Mouse (Mus musculus): ENCODE data around the gene Dthd1. TPM values are rescaled to one million over a fixed set of nuclear protein-coding genes. Genes with fewer than 3 reads are reported as not detected.

Dthd1 gene
- polyA plus RNA-seq (2014; fragmentation: Nextera tagmentation; extraction: Ambion mirVana) = not detected in 2 replicates

GRCm38 (mm10) chr5:62813402-62814071, at the start of gene Dthd1:
Dthd1 (plus strand) TSS chr5:62813823.
- H3K4me1 ChIP-seq (replicated peaks; ENCODE audit: control insufficient read depth, insufficient read depth, low read length) = no peaks in the 10 kb centered on the region
- H3K9me3 ChIP-seq (ENCODE audit: control insufficient read depth, low read length) = no peaks in the 10 kb centered on the region
- no peak within 1 kb of the TSS for H3K4me2 ChIP-seq
- H3K27me3 ChIP-seq (replicated peaks; ENCODE audit: control insufficient read depth, insufficient read depth, low read length) = no peaks in the 10 kb centered on the region
- H3K9ac ChIP-seq (ENCODE audit: low read depth, low read length) = no peak within 1 kb of the TSS
- no peaks in the 10 kb centered on the region for H3K36me3 ChIP-seq (ENCODE audit: control insufficient read depth, insufficient read depth, low read length)
- 81% methylated on average over 6 of the region's 6 CpGs for WGBS
- DNase-seq (ENCODE audit: low spot score) = no peak
- no peak within 1 kb of the TSS for H3K27ac ChIP-seq (ENCODE audit: low read depth, low read length)
- H3K4me3 ChIP-seq (ENCODE audit: low read depth, low read length) = no peak within 1 kb of the TSS
- ATAC-seq (replicated peaks; ENCODE audit: low FRiP score) = no peak

- DNase-seq (ENCODE audit: low spot score) (no peak), ATAC-seq (replicated peaks; ENCODE audit: low FRiP score) (no peak)
- Histone ChIP-seq H3K9ac (ENCODE audit: low read depth, low read length) (no peak overlapping the region), H3K36me3 (ENCODE audit: control insufficient read depth, insufficient read depth, low read length) (no peaks in the 10 kb centered on the region), H3K9me3 (ENCODE audit: control insufficient read depth, low read length) (no peaks in the 10 kb centered on the region), H3K4me1 (replicated peaks; ENCODE audit: control insufficient read depth, insufficient read depth, low read length) (peaks cover 5% of the 10 kb centered on the region), H3K27me3 (replicated peaks; ENCODE audit: control insufficient read depth, insufficient read depth, low read length) (0 out of 2 replicates have a peak, but pooled peaks cover 3% of the 10 kb centered on the region), H3K27ac (ENCODE audit: low read depth, low read length) (no peak overlapping the region), H3K4me3 (ENCODE audit: low read depth, low read length) (no peak overlapping the region), H3K4me2 (peak overlapping the region; percentile 22)
- WGBS = 81% methylated on average over 5 of the region's 5 CpGs
These were observed 49.5 kb upstream of the Dthd1 start for GRCm38 (mm10) chr5:62764161-62764560.

GRCm38 (mm10) chr5:62765459-62765783, 48.2 kb upstream of the Dthd1 start:
- ATAC-seq (replicated peaks; ENCODE audit: low FRiP score) = no peak; the same call in 1 of the 2 replicates
- H3K9ac ChIP-seq (ENCODE audit: low read depth, low read length) = peak overlapping the region; percentile 55
- peak overlapping the region; percentile 63 for H3K4me3 ChIP-seq (ENCODE audit: low read depth, low read length)

GRCm38 (mm10) chr5:62765784-62766701, 47.6 kb upstream of the Dthd1 start, which contains the start of gene Arap2:
Arap2 (minus strand) TSS chr5:62766159.
- Histone ChIP-seq H3K27ac (ENCODE audit: low read depth, low read length) (no peak within 1 kb of the TSS), H3K9me3 (ENCODE audit: control insufficient read depth, low read length) (no peaks in the 10 kb centered on the region), H3K4me1 (replicated peaks; ENCODE audit: control insufficient read depth, insufficient read depth, low read length) (peaks cover 5% of the 10 kb centered on the region), H3K4me3 (ENCODE audit: low read depth, low read length) (peak within 1 kb of the TSS; percentile 63), H3K4me2 (peak within 1 kb of the TSS; percentile 75), H3K27me3 (replicated peaks; ENCODE audit: control insufficient read depth, insufficient read depth, low read length) (0 out of 2 replicates have a peak, but pooled peaks cover 3% of the 10 kb centered on the region), H3K36me3 (ENCODE audit: control insufficient read depth, insufficient read depth, low read length) (no peaks in the 10 kb centered on the region), H3K9ac (ENCODE audit: low read depth, low read length) (peak within 1 kb of the TSS; percentile 55)
- DNase-seq (ENCODE audit: low spot score) (peak; percentile 41), ATAC-seq (replicated peaks; ENCODE audit: low FRiP score) (peak; percentile 70)
- WGBS = under 1% methylated on average over 103 of the region's 106 CpGs

More at GRCm38 (mm10) chr5:62765459-62765783, 48.2 kb upstream of the Dthd1 start:
- Histone ChIP-seq H3K9me3 (ENCODE audit: control insufficient read depth, low read length) (no peaks in the 10 kb centered on the region), H3K36me3 (ENCODE audit: control insufficient read depth, insufficient read depth, low read length) (no peaks in the 10 kb centered on the region), H3K27me3 (replicated peaks; ENCODE audit: control insufficient read depth, insufficient read depth, low read length) (0 out of 2 replicates have a peak, but pooled peaks cover 3% of the 10 kb centered on the region), H3K27ac (ENCODE audit: low read depth, low read length) (no peak overlapping the region), H3K4me2 (peak overlapping the region; percentile 75), H3K4me1 (replicated peaks; ENCODE audit: control insufficient read depth, insufficient read depth, low read length) (peaks cover 5% of the 10 kb centered on the region)
- WGBS = 23% methylated on average over 5 of the region's 5 CpGs
- no peak for DNase-seq (ENCODE audit: low spot score)

- Histone ChIP-seq H3K9ac (ENCODE audit: low read depth, low read length) (no peak overlapping the region), H3K27ac (ENCODE audit: low read depth, low read length) (no peak overlapping the region), H3K4me1 (replicated peaks; ENCODE audit: control insufficient read depth, insufficient read depth, low read length) (no peaks in the 10 kb centered on the region), H3K9me3 (ENCODE audit: control insufficient read depth, low read length) (no peaks in the 10 kb centered on the region), H3K27me3 (replicated peaks; ENCODE audit: control insufficient read depth, insufficient read depth, low read length) (0 out of 2 replicates have a peak, but pooled peaks cover under 1% of the 10 kb centered on the region), H3K36me3 (ENCODE audit: control insufficient read depth, insufficient read depth, low read length) (no peaks in the 10 kb centered on the region), H3K4me3 (ENCODE audit: low read depth, low read length) (no peak overlapping the region), H3K4me2 (no peak overlapping the region)
- no peak for DNase-seq (ENCODE audit: low spot score)
- ATAC-seq (replicated peaks; ENCODE audit: low FRiP score) = no peak
- WGBS = 68% methylated on average over 11 of the region's 11 CpGs
These were observed 41.6 kb upstream of the Dthd1 start for GRCm38 (mm10) chr5:62771775-62772599.

GRCm38 (mm10) chr5:62777804-62778203, 35.8 kb upstream of the Dthd1 start:
- 89% methylated on average over 8 of the region's 8 CpGs for WGBS
- Histone ChIP-seq H3K4me2 (no peak overlapping the region), H3K36me3 (ENCODE audit: control insufficient read depth, insufficient read depth, low read length) (no peaks in the 10 kb centered on the region), H3K4me3 (ENCODE audit: low read depth, low read length) (no peak overlapping the region), H3K27me3 (replicated peaks; ENCODE audit: control insufficient read depth, insufficient read depth, low read length) (no peaks in the 10 kb centered on the region), H3K27ac (ENCODE audit: low read depth, low read length) (no peak overlapping the region), H3K9ac (ENCODE audit: low read depth, low read length) (no peak overlapping the region), H3K4me1 (replicated peaks; ENCODE audit: control insufficient read depth, insufficient read depth, low read length) (no peaks in the 10 kb centered on the region), H3K9me3 (ENCODE audit: control insufficient read depth, low read length) (no peaks in the 10 kb centered on the region)
- ATAC-seq (replicated peaks; ENCODE audit: low FRiP score) = no peak
- DNase-seq (ENCODE audit: low spot score) = no peak

- no peak for ATAC-seq (replicated peaks; ENCODE audit: low FRiP score)
- H3K9ac ChIP-seq (ENCODE audit: low read depth, low read length) = no peak overlapping the region
- H3K4me3 ChIP-seq (ENCODE audit: low read depth, low read length) = no peak overlapping the region
- H3K9me3 ChIP-seq (ENCODE audit: control insufficient read depth, low read length) = no peaks in the 10 kb centered on the region
- no peak overlapping the region for H3K4me2 ChIP-seq
- WGBS = 80% methylated on average over 5 of the region's 5 CpGs
- DNase-seq (ENCODE audit: low spot score) = no peak
- no peaks in the 10 kb centered on the region for H3K27me3 ChIP-seq (replicated peaks; ENCODE audit: control insufficient read depth, insufficient read depth, low read length)
- no peak overlapping the region for H3K27ac ChIP-seq (ENCODE audit: low read depth, low read length)
- no peaks in the 10 kb centered on the region for H3K36me3 ChIP-seq (ENCODE audit: control insufficient read depth, insufficient read depth, low read length)
- no peaks in the 10 kb centered on the region for H3K4me1 ChIP-seq (replicated peaks; ENCODE audit: control insufficient read depth, insufficient read depth, low read length)
These were observed 34.9 kb upstream of the Dthd1 start for GRCm38 (mm10) chr5:62778682-62779081.

GRCm38 (mm10) chr5:62786809-62787208, 26.8 kb upstream of the Dthd1 start:
- Histone ChIP-seq H3K27me3 (replicated peaks; ENCODE audit: control insufficient read depth, insufficient read depth, low read length) (no peaks in the 10 kb centered on the region), H3K36me3 (ENCODE audit: control insufficient read depth, insufficient read depth, low read length) (no peaks in the 10 kb centered on the region)

More at GRCm38 (mm10) chr5:62786809-62787208, 26.8 kb upstream of the Dthd1 start:
- ATAC-seq (replicated peaks; ENCODE audit: low FRiP score) (no peak), DNase-seq (ENCODE audit: low spot score) (no peak)
- Histone ChIP-seq H3K27ac (ENCODE audit: low read depth, low read length) (no peak overlapping the region), H3K4me2 (no peak overlapping the region), H3K9ac (ENCODE audit: low read depth, low read length) (no peak overlapping the region), H3K4me3 (ENCODE audit: low read depth, low read length) (no peak overlapping the region), H3K4me1 (replicated peaks; ENCODE audit: control insufficient read depth, insufficient read depth, low read length) (no peaks in the 10 kb centered on the region), H3K9me3 (ENCODE audit: control insufficient read depth, low read length) (no peaks in the 10 kb centered on the region)
- WGBS = 82% methylated on average over 3 of the region's 3 CpGs
